Mouse (Mus musculus) common myeloid progenitor, adult 5-6 weeks (primary cell): ENCODE data around the gene Cited2. TPM values are rescaled to one million over a fixed set of nuclear protein-coding genes. Genes with fewer than 3 reads are reported as not detected.
A peak's percentile ranks its signal among the peaks of the same experiment; 100 is the strongest.

Experiments
- ATAC-seq: replicated peaks from 2 replicates; pipeline ENCODE4 v1.8.0; 2016; ENCODE audit warnings: low read depth, mild to moderate bottlenecking, moderate TSS enrichment, inconsistent platforms; ENCODE audit not compliant: poor library complexity, severe bottlenecking
- total RNA-seq: library from RNA; stranded (forward); fragments of 200-1000, 187-1606 nt; gene quantifications from 2 replicates; pipeline ENCODE4 v1.2.3, GENCODE M21; 2017

Cited2 gene
- total RNA-seq, 1 experiment from 2014 or later, result 44.6 TPM

DNA sequence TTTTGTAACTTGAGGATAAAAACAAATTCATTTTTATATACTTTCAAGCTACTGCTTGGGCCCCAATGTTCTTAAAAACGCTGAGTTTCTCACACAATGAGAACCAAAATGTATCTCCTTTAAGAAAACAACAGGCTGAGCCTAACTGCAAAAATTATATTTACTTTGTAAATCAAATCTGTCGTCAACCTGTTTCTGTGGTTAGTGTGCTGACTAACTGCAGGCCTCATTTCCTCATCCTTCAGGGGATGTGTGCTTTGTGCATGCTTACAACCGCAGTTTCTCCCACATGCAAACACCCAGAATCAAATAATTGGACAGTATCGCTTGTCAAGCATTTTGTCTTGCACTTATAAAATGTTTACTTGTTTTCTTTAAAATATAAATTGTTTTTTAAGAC, 52.1 kb downstream of the Cited2 start:
- peak; percentile 74 for ATAC-seq

Other genes starting within 250 kb of the Cited2 start
- 0.82 and 0.87 TPM in 2 replicates for gene Txlnb, start 73.0 kb downstream of the Cited2 start, total RNA-seq
- gene Heca, start 224.8 kb downstream of the Cited2 start, total RNA-seq, result 29.1 and 30.3 TPM in 2 replicates